Mouse (Mus musculus) liver, adult 2 months (tissue): Measurements from ENCODE around the gene Rbm34. TPM values are rescaled to one million over a fixed set of nuclear protein-coding genes. Genes with fewer than 3 reads are reported as not detected.

ENCODE experiments used
- DNase-seq: peaks from one replicate; pipeline ENCODE4 v3.0.0-alpha.2; 2011; ENCODE audit warnings: low read depth, low spot score; ENCODE audit errors: extremely low read depth
- H3K27ac ChIP-seq: fragments of 200-500 bp; replicated peaks from 2 replicates; pipeline ENCODE4 v1.5.1; 2012; ENCODE audit warnings: low read depth, mild to moderate bottlenecking, control low read depth, inconsistent platforms, low read length; ENCODE audit not compliant: insufficient read depth
- H3K27me3 ChIP-seq: fragments of 200-500 bp; 2 replicates; pipeline ENCODE4 v1.6.1; 2012; ENCODE audit warnings: mild to moderate bottlenecking, moderate library complexity, low read length, inconsistent platforms; ENCODE audit not compliant: control insufficient read depth, insufficient read depth
- H3K36me3 ChIP-seq: fragments of 200-500 bp; 2 replicates; pipeline ENCODE4 v1.6.1; 2012; ENCODE audit warnings: low read length, inconsistent platforms; ENCODE audit not compliant: control insufficient read depth, insufficient read depth
- H3K4me1 ChIP-seq: fragments of 200-500 bp; 2 replicates; pipeline ENCODE4 v1.6.1; 2011; ENCODE audit warnings: low read length; ENCODE audit not compliant: control insufficient read depth, insufficient read depth
- H3K4me3 ChIP-seq: fragments of 200-500 bp; 2 replicates; pipeline ENCODE4 v1.5.1; 2011; ENCODE audit warnings: low read depth, mild to moderate bottlenecking, control low read depth, low read length, moderate library complexity; ENCODE audit not compliant: insufficient read depth
- H3K79me2 ChIP-seq: fragments of 200-500 bp; 2 replicates; pipeline ENCODE4 v1.6.1; 2012; ENCODE audit warnings: inconsistent platforms, mild to moderate bottlenecking, low read length, moderate library complexity; ENCODE audit not compliant: control insufficient read depth, insufficient read depth
- H3K9ac ChIP-seq: fragments of 200-500 bp; 2 replicates; pipeline ENCODE4 v1.6.1; 2012; ENCODE audit warnings: low read depth, mild to moderate bottlenecking, control low read depth, inconsistent platforms, low read length
- CTCF ChIP-seq: fragments of 200-500 bp; IDR thresholded peaks from 2 replicates; pipeline ENCODE4 v1.5.1; 2011; ENCODE audit warnings: low read depth, low read length, control low read depth
- POLR2A ChIP-seq: fragments of 200-500 bp; IDR thresholded peaks from 2 replicates; pipeline ENCODE4 v1.6.1; 2011; ENCODE audit warnings: low read length, control low read depth; ENCODE audit not compliant: insufficient read depth; ENCODE audit errors: extremely low read depth
- WGBS: fragments of 180-500 bp; shearing (Covaris S2); methylation state at CpG from one replicate; pipeline ENCODE4 v1.1.7; 2018; 5-methylcytosine and 5-hydroxymethylcytosine counted together
- polyA plus RNA-seq: library from polyadenylated mRNA; depleted of rRNA; stranded (reverse); fragments of >200 nt; gene quantifications from 2 replicates; pipeline ENCODE4 v1.2.3, GENCODE M21; 2012; rRNA removed
- total RNA-seq: library from RNA; depleted of rRNA; stranded (reverse); fragments of >200 nt; gene quantifications from 2 replicates; pipeline ENCODE4 v1.2.3, GENCODE M21; 2014; rRNA removed

The Rbm34 gene
- total and polyA plus RNA-seq, 2 experiments, result 1.5 to 6.4 TPM

- Histone ChIP-seq H3K4me1 (peaks cover 24% of the 10 kb centered on the region), H3K79me2 (no peaks in the 10 kb centered on the region), H3K9ac (no peak overlapping the region), H3K36me3 (no peaks in the 10 kb centered on the region), H3K27ac (0 out of 2 replicates have a peak overlapping the region, but pooled peaks have one; percentile 1), H3K27me3 (no peaks in the 10 kb centered on the region), H3K4me3 (no peak overlapping the region)
- TF ChIP-seq POLR2A (no peak), CTCF (no peak)
- WGBS, result 32% methylated on average over 9 of the region's 9 CpGs
- peak; percentile 66 for DNase-seq
Measured at GRCm38 (mm10) chr8:126903224-126903895, 67.5 kb downstream of the Rbm34 start.

- Histone ChIP-seq H3K27ac (no peak overlapping the region), H3K36me3 (no peaks in the 10 kb centered on the region), H3K79me2 (no peaks in the 10 kb centered on the region), H3K4me1 (peaks cover 14% of the 10 kb centered on the region), H3K9ac (no peak overlapping the region), H3K4me3 (no peak overlapping the region), H3K27me3 (no peaks in the 10 kb centered on the region)
- DNase-seq, result peak; percentile 66
- 60% methylated on average over 1 of the region's 1 CpGs for WGBS
- TF ChIP-seq CTCF (no peak), POLR2A (no peak)
Measured at GRCm38 (mm10) chr8:126901612-126902011, 69.3 kb downstream of the Rbm34 start.

- no peak overlapping the region for H3K9ac ChIP-seq
- WGBS, result 72% methylated on average over 2 of the region's 2 CpGs
- H3K4me1 ChIP-seq, result peaks cover 14% of the 10 kb centered on the region
- no peaks in the 10 kb centered on the region for H3K36me3 ChIP-seq
- TF ChIP-seq CTCF (no peak), POLR2A (no peak)
- no peak overlapping the region for H3K27ac ChIP-seq
- H3K79me2 ChIP-seq, result no peaks in the 10 kb centered on the region
- no peaks in the 10 kb centered on the region for H3K27me3 ChIP-seq
- DNase-seq, result no peak
- no peak overlapping the region for H3K4me3 ChIP-seq
Measured at GRCm38 (mm10) chr8:126901049-126901448, 69.8 kb downstream of the Rbm34 start.

Other genes starting within 250 kb of the Rbm34 start
- 22.6 and 57.1 TPM in 2 replicates for gene Tomm20, start 25.2 kb downstream of the Rbm34 start, total RNA-seq
- gene Tomm20, start 25.2 kb downstream of the Rbm34 start, polyA plus RNA-seq, result 233 and 251 TPM in 2 replicates
- gene Pard3, start 92.8 kb upstream of the Rbm34 start, total RNA-seq, result 47.4 and 54.9 TPM in 2 replicates
- 61.4 and 62.4 TPM in 2 replicates for gene Pard3, start 92.8 kb upstream of the Rbm34 start, polyA plus RNA-seq